Mouse (Mus musculus): ENCODE data around the gene Scn3b.

Gene Scn3b

GRCm38 (mm10) chr9:40316865-40317660, 48.0 kb downstream of the Scn3b start:
- DNase-seq (ENCODE audit: low read depth, low spot score): no peak

- DNase-seq (ENCODE audit: low read depth, low spot score): no peak
Measured at GRCm38 (mm10) chr9:40317735-40318134, 48.7 kb downstream of the Scn3b start.

- DNase-seq (ENCODE audit: low read depth, low spot score): no peak
Measured at GRCm38 (mm10) chr9:40318771-40319170, 49.8 kb downstream of the Scn3b start.

- no peak for DNase-seq (ENCODE audit: low read depth, low spot score)
Measured at GRCm38 (mm10) chr9:40320405-40320804, 51.4 kb downstream of the Scn3b start.

GRCm38 (mm10) chr9:40320879-40321667, 52.1 kb downstream of the Scn3b start:
- no peak for DNase-seq (ENCODE audit: low read depth, low spot score)

GRCm38 (mm10) chr9:40321668-40322003, 52.6 kb downstream of the Scn3b start:
- DNase-seq (ENCODE audit: low read depth, low spot score): no peak

GRCm38 (mm10) chr9:40322372-40322771, 53.4 kb downstream of the Scn3b start:
- DNase-seq (ENCODE audit: low read depth, low spot score): no peak

GRCm38 (mm10) chr9:40323171-40323570, 54.2 kb downstream of the Scn3b start:
- DNase-seq (ENCODE audit: low read depth, low spot score): no peak

GRCm38 (mm10) chr9:40323773-40324172, 54.8 kb downstream of the Scn3b start:
- DNase-seq (ENCODE audit: low read depth, low spot score): no peak

GRCm38 (mm10) chr9:40324232-40324792, 55.3 kb downstream of the Scn3b start:
- DNase-seq (ENCODE audit: low read depth, low spot score): no peak

GRCm38 (mm10) chr9:40324826-40325225, 55.8 kb downstream of the Scn3b start:
- DNase-seq (ENCODE audit: low read depth, low spot score): no peak

GRCm38 (mm10) chr9:40326260-40326915, 57.4 kb downstream of the Scn3b start:
- no peak for DNase-seq (ENCODE audit: low read depth, low spot score)

- no peak for DNase-seq (ENCODE audit: low read depth, low spot score)
Measured at GRCm38 (mm10) chr9:40330609-40331382, 61.8 kb downstream of the Scn3b start.

GRCm38 (mm10) chr9:40331411-40332286, 62.6 kb downstream of the Scn3b start:
- DNase-seq (ENCODE audit: low read depth, low spot score): no peak

- DNase-seq (ENCODE audit: low read depth, low spot score): no peak
Measured at GRCm38 (mm10) chr9:40332326-40332725, 63.3 kb downstream of the Scn3b start.

GRCm38 (mm10) chr9:40332731-40333648, 64.0 kb downstream of the Scn3b start:
- no peak for DNase-seq (ENCODE audit: low read depth, low spot score)

GRCm38 (mm10) chr9:40333649-40334396, 64.8 kb downstream of the Scn3b start:
- no peak for DNase-seq (ENCODE audit: low read depth, low spot score)

- DNase-seq (ENCODE audit: low read depth, low spot score): no peak
Measured at GRCm38 (mm10) chr9:40334617-40335016, 65.6 kb downstream of the Scn3b start.

- DNase-seq (ENCODE audit: low read depth, low spot score): no peak
Measured at GRCm38 (mm10) chr9:40336701-40337100, 67.7 kb downstream of the Scn3b start.
